Mouse (Mus musculus): ENCODE data around the gene Ghdc.

The Ghdc gene

GRCm38 (mm10) chr11:100770646-100771408 is at the start of gene Ghdc:
Gene Ghdc (minus strand): TSS chr11:100770957.
- DNase-seq = peak; percentile 96

DNA sequence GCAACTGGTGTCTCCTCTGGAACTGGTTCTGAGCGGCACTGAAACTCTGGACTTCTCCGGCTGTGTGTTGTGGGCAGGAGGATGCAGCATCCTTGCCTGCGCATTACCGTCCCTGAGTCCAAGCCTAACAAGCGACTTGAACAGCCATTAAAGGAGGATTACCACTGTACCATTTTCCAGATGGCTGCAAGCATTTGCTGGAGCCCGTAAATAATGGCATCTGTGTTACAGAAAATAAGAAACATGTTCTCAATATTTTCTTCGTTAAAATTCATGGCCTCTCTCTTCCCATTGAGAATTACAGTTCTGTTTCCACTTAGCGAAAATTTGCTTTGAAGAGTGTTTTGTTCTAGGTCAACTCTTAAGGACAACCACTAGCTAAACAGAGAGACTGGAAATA is 49.3 kb upstream of the Ghdc start:
- DNase-seq = no peak

DNA sequence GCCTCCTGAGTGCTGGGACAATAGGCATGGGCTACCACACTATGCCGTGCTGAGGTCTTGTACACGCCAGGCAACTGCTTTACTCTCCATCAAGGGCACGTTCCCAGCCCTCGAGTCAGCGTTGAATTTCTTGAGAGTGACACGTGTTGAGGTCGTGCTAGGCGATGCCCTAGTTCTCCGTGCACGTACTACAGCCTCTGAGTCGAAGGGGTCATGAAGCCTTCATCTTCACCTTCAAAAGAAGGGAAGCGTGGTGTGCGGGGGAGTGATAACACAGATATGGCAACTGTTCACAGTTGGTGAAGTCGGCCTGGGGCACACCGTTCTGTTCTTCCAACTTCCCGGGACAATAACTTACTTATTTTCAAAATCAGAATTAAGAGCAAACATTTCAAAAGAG is 48.9 kb upstream of the Ghdc start:
- DNase-seq = no peak

DNA sequence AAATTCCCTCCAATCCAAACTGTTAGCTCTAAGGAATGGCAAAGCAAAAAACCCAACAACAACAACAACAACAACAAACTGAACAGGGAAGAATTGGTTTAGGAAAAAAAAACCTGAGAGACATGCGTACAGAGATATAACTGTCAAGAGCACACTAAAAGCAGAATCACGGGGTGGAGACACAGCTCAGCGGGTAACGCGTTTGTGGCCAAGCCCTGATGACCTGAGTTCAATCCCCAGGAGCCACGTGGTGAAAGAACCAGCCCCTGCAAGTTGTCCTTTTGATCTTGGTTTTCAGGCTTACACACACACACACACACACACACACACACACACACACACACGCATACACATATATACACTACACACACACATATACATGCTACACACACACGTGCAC is 48.3 kb upstream of the Ghdc start:
- DNase-seq = no peak

- DNase-seq = no peak
Observed at GRCm38 (mm10) chr11:100818359-100819012, 47.7 kb upstream of the Ghdc start.

GRCm38 (mm10) chr11:100817311-100817710 is 46.6 kb upstream of the Ghdc start:
- DNase-seq = no peak

- no peak for DNase-seq
Observed at GRCm38 (mm10) chr11:100816801-100817200, 46.0 kb upstream of the Ghdc start.

DNA sequence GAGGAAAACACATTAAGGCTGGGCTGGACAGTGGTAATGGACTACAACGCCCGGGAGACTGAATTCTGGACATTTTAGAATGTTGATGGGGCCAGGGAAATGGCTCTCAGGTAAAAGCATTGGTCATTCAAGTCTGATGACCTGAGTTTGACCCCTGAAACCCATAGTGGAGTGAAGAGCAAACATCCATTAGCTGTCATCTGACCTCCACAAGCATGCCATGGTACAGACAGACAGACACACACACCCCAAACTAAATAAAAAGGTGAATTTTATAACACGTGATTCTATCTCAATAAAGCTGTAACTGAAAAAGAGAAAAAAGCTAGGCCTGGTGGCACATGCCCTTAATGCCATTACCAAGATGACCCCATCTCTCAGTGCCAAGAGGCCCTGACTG is 45.6 kb upstream of the Ghdc start:
- DNase-seq = no peak

GRCm38 (mm10) chr11:100814498-100814897 is 43.7 kb upstream of the Ghdc start:
- peak; percentile 92 for DNase-seq

DNA sequence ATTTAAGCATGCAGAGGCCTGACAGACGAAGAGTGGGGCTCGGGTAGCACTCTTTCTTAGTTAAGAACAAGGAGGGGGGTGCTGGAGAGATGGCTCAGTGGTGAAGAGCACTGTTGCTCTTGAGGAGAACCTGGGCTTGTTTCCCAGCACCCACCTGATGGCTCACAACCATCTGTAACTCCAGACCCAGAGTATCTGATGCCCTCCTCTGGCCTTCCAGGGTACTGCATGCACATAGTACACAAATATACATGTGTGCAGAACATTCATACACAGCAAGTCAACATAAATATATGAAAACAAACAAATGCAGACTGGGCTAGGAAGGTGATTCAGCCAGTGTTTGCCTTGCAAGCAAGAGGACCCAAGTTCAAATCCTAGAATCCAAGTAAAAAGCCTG is 40.4 kb upstream of the Ghdc start:
- DNase-seq = no peak

DNA sequence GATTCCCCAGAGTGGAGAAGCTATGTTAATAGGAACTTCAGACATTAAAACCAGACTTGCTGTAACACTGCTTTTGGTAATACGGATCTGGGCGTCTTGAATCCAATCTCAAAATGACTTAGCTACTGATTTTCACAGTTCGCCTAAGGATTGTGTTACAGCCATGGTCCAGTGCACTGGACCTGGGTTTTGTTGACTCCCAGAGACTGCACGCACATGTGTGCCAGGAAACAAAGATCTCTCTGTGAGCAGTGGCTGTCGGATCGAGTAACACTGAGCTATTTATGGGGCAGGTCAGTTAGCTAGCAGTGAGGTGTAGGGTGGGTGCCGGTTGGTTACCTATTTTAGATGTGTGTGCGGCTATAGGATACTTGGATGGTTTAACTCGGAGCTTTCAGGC is 39.8 kb upstream of the Ghdc start:
- DNase-seq = no peak

DNA sequence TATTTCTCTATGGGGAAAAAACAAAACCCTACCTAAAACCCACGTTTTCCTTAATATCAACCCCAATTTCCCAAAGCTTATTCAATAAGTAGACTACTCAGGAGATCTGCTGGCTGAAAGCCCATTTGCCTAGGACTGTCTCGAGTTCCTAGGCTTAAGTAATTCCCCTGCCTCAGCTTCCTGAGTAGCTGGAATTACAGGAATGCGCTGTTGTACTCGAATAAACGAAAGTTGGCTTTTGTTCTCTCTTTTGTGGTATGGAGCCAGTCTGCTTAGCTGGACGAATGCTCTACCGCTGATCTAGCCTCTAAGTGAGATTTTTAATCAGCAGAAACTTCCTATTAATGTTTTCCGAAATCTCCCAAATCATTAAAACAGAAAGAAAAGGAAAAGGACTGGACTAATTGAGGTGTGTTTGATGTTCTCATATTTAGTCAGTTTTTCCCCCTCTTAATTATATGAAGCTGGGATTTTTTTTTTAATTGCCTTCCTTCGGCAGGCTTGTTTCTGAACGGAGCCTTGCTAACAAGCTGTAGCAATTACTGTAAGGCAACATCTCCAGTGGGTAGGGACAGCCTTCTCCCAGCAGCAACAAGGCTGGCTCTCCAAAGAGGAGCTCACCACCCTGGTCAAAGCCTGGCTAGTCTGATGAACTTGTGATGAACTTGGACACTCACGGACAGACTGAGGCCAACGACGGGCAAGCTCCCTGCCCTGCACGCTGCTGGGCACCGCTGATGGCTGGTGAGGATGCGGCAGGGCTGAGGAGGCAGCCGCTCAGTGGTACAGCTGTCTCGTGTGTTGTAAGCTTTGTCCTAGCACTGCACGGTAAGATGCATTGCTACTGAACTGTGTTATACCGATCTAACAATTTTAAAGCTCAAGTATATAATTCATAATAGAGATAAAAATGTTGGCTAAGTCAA is 35.9 kb upstream of the Ghdc start:
- no peak for DNase-seq

DNA sequence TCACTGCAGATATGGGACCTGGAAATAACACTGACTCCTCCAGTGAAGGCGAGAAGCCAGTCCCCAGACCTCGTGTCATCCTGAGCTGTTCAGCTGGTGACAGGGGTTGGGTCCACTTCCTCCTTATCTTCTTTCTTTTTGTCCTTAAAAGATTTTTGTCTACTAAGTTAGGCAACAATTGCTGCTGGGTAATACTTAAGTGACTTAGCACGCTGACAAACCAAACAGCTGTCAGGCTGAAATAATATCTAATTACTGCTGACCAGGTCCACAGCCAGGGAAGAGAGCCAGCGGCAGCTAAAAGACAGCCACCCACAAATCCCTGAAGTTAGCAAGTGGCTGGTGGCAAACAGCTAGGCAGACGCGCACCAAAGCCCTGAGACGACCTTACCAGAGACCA is 34.8 kb upstream of the Ghdc start:
- peak; percentile 27 for DNase-seq

DNA sequence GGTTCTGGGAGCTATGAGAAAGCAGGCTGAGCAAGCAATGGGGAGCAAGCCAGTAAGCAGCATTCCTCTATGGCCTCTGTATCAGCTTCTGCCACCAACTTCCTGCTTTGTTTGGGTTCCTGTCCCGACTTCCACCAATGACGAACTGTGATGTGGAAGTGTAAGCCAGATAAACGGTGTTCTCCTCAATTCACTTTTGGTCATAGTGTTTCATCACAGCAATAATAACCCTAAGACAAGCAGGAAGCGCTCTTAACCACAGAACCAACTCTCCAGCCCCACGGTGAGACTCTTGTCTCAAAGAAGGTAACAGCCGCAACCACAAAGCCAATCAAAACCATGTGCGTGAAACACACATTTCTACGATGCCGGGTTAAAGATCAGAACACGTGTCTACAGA is 33.7 kb upstream of the Ghdc start:
- DNase-seq = no peak

GRCm38 (mm10) chr11:100799426-100799825 is 28.7 kb upstream of the Ghdc start:
- no peak for DNase-seq

GRCm38 (mm10) chr11:100796585-100796984 is 25.8 kb upstream of the Ghdc start:
- no peak for DNase-seq

- DNase-seq = no peak
Observed at GRCm38 (mm10) chr11:100795386-100795785, 24.6 kb upstream of the Ghdc start.

DNA sequence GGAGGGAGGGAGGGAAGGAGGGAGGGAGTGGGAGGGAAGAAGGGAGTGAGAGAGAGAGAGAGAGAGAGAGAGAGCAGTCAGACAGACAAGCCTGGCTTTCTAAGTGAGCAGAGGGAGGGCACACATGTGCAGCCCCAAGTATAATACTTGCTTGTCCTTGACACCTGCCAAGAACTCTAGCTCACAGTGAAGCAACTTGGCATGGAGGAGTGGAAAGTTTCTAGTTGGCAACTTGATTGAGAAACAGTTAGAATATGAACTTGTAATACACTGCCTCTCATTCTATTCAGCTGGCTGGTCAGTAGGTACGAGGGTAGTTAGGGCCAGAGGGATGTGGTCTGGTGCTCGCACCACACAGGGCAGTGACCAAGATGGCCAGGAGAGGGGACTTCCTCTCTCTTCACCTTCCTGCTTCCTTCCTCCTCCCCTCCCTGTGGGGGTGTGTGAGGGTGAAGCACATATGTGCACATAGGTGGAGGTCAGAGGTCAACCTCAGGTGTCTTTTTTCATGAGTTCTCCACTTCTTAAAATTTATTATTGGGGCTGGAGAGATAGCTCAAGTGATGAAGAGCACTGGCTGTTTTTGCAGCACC is 20.8 kb upstream of the Ghdc start:
- peak; percentile 67 for DNase-seq

- peak; percentile 29 for DNase-seq
Observed at GRCm38 (mm10) chr11:100790644-100791043, 19.9 kb upstream of the Ghdc start.

- DNase-seq = no peak
Observed at GRCm38 (mm10) chr11:100789702-100790101, 18.9 kb upstream of the Ghdc start.

GRCm38 (mm10) chr11:100785774-100786173 is 15.0 kb upstream of the Ghdc start:
- no peak for DNase-seq

DNA sequence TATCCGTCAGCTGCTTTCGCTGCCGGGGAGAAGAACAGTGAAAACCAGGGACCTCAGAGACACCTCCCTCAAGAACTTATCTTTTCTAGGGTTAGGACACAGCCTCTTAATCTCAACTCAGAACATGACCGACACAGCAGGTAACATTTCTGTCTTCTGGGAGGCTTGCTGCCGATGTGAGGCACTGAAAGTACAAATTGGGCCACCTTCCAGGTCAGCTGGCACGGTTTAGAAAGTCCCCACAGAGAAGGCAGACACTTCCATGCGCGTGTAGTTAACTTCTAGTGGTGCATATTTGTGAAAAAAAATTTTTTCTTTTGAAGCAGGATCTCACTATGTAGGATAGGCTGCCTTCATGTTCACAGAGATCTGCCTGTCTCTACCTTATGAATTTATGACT is 13.5 kb upstream of the Ghdc start:
- DNase-seq = no peak

- no peak for DNase-seq
Observed at GRCm38 (mm10) chr11:100782568-100782967, 11.8 kb upstream of the Ghdc start.

Measured in lung, postnatal 36 days (tissue).